Mouse (Mus musculus) embryonic fibroblast, embryonic 13.5 days (primary cell): ENCODE data around the gene Htra3.

Experiments
- CTCF ChIP-seq: IDR thresholded peaks from 2 replicates; pipeline ENCODE4 v1.5.1; 2011; ENCODE audit warnings: mild to moderate bottlenecking, control low read depth, low read length, moderate library complexity, borderline replicate concordance; ENCODE audit not compliant: insufficient read depth
- POLR2A ChIP-seq: IDR thresholded peaks from 2 replicates; pipeline ENCODE4 v1.6.1; 2011; ENCODE audit warnings: low read depth, mild to moderate bottlenecking, control low read depth, low read length, moderate library complexity

DNA sequence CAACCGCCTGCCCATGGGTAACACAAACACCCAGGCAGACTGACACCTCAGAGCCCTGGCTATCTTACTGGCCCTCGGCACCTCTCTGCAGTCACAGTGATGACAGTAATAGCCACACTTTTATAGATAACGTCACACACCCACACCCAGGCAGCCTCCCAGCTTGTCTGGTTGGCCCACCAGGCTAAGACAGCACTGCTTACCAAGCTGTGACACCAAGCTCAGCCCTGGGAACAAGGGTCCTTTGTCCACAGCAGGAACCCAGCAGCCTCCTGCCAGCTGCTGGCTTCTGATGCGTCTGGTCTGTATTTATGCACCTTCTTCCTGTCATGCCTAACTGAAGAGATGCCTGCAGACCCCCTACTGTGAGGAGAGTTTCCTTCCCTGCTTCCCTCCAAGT, 58.5 kb downstream of the Htra3 start:
- TF ChIP-seq CTCF = no peak
- no peak for TF ChIP-seq POLR2A
